ENCODE assay signal across 8 mouse cellular contexts in the genomic region with DNA sequence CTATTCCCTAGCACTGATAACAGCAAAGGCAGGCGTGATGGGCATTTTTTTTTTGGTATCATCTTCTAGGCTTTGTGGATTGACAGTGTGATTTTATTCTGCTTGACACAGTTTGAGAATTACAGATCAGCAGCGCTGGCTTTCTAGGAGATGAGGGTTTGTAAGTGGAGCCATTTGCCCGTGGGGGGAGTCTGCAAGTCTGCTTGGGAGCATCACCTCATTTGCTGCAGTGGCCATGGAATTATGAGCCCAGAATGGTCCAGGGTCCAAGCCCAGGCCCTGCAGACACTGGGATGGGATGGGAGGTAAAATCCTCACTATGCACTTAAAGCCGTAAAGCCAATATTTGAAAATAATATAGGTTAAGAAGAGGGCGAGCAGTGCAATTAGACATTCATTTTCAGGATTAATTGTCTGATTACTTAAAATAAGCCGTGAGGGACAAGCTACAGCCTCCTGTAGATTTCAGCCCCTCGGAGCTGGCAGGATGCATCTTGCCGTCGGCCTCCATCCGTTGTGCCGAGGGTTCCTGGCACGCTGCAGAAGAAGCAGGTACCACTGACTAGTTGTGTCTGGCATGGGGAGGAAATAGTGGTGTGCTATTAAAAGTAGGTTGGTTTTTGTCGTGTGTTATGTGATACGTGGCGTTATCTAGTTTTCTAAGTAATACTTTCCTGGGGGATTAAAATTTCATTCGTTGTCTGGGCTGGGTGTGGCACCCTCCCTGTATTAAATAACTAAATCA. TPM values are rescaled to one million over a fixed set of nuclear protein-coding genes. Genes with fewer than 3 reads are reported as not detected.
DNase-seq lines count a peak whose midpoint lies in the region; ATAC-seq and TF ChIP-seq lines count a peak whose summit lies in the region.

No protein-coding gene starts in this region.

- ATAC-seq in neural tube, embryonic 11.5 days (ENCODE audit: insufficient read depth, low FRiP score, low TSS enrichment): no peak
- no peak for ATAC-seq in stomach, embryonic 16.5 days (ENCODE audit: insufficient read depth, low FRiP score)

- no peak for TF ChIP-seq CTCF in gastrocnemius, adult 2 months (IDR thresholded peaks at IDR 0.05)

- H3K4me1 ChIP-seq in neural tube, embryonic 11.5 days (ENCODE audit: control insufficient read depth, insufficient read depth, low read length): peaks cover 8% of the 10 kb centered on the region
- H3K4me1 ChIP-seq in limb, embryonic 10.5 days: peaks cover 30% of the 10 kb centered on the region
- H3K4me1 ChIP-seq in stomach, embryonic 16.5 days (ENCODE audit: control insufficient read depth, insufficient read depth, low read length): peaks cover 6% of the 10 kb centered on the region; the same call in 1 of the 2 replicates

- WGBS in neural tube, embryonic 11.5 days: 75% methylated on average over 16 of the region's 16 CpGs
- 77% methylated on average over 16 of the region's 16 CpGs for WGBS in limb, embryonic 10.5 days
- 63% methylated on average over 16 of the region's 16 CpGs for WGBS in stomach, embryonic 16.5 days

- no peak overlapping the region for H3K27ac ChIP-seq in neural tube, embryonic 11.5 days (ENCODE audit: low read depth, low read length)
- H3K27ac ChIP-seq in limb, embryonic 10.5 days: 0 out of 2 replicates have a peak overlapping the region, but pooled peaks have one; percentile 81
- H3K27ac ChIP-seq in stomach, embryonic 16.5 days (ENCODE audit: low read length): no peak overlapping the region
- H3K27ac ChIP-seq in gastrocnemius, adult 2 months: no peak overlapping the region

- peak overlapping the region; percentile 42 for H3K4me3 ChIP-seq in neural tube, embryonic 11.5 days (ENCODE audit: low read depth, low read length)
- H3K4me3 ChIP-seq in limb, embryonic 10.5 days: peak overlapping the region; percentile 68
- peak overlapping the region; percentile 48 for H3K4me3 ChIP-seq in stomach, embryonic 16.5 days (replicated peaks; ENCODE audit: low read length)
- H3K4me3 ChIP-seq in gastrocnemius, adult 2 months: no peak overlapping the region

- no peaks in the 10 kb centered on the region for H3K27me3 ChIP-seq in neural tube, embryonic 11.5 days (ENCODE audit: control insufficient read depth, insufficient read depth, low read length)
- peaks cover 11% of the 10 kb centered on the region; the same call in 1 of the 2 replicates for H3K27me3 ChIP-seq in limb, embryonic 10.5 days (ENCODE audit: low read depth, poor library complexity, severe bottlenecking)
- H3K27me3 ChIP-seq in stomach, embryonic 16.5 days (ENCODE audit: control insufficient read depth, insufficient read depth, low read length): no peaks in the 10 kb centered on the region

- peak overlapping the region; percentile 53 for H3K4me2 ChIP-seq in neural tube, embryonic 11.5 days (ENCODE audit: low read depth)
- peak overlapping the region; percentile 74 for H3K4me2 ChIP-seq in stomach, embryonic 16.5 days (ENCODE audit: low read depth, low read length)

- H3K36me3 ChIP-seq in neural tube, embryonic 11.5 days (ENCODE audit: control insufficient read depth, insufficient read depth, low read length): no peaks in the 10 kb centered on the region
- H3K36me3 ChIP-seq in limb, embryonic 10.5 days: peaks cover 9% of the 10 kb centered on the region; the same call in 1 of the 2 replicates
- no peaks in the 10 kb centered on the region for H3K36me3 ChIP-seq in stomach, embryonic 16.5 days (ENCODE audit: control insufficient read depth, insufficient read depth, low read length)

- H3K9me3 ChIP-seq in neural tube, embryonic 11.5 days (ENCODE audit: control insufficient read depth, low read length): no peaks in the 10 kb centered on the region
- H3K9me3 ChIP-seq in limb, embryonic 10.5 days (replicated peaks): no peaks in the 10 kb centered on the region
- H3K9me3 ChIP-seq in stomach, embryonic 16.5 days (replicated peaks; ENCODE audit: control insufficient read depth, low read length): no peaks in the 10 kb centered on the region

- peak overlapping the region; percentile 60 for H3K9ac ChIP-seq in neural tube, embryonic 11.5 days (ENCODE audit: low read length)
- peak overlapping the region; percentile 75; the same call in 1 of the 2 replicates for H3K9ac ChIP-seq in stomach, embryonic 16.5 days (ENCODE audit: low read length)

- DNase-seq in cerebellum, adult 9-10 months: peak; percentile 66
- DNase-seq in cerebellum, postnatal 4 days (ENCODE audit: low spot score in 2 of 2): no peak
- DNase-seq in neural tube, embryonic 11.5 days (ENCODE audit: low spot score): no peak
- no peak for DNase-seq in neural tube, embryonic 10.5 days (ENCODE audit: extremely low spot score, low spot score)
- no peak for DNase-seq in limb, embryonic 10.5 days (ENCODE audit: low spot score)
- no peak for DNase-seq in thymus, postnatal 4 days
- DNase-seq in gastrocnemius, adult 2 months: no peak

- intact Hi-C loops in gastrocnemius, adult 2 months (cut with DNase I): no loop called here

RNA-seq across cellular contexts. Expression of a gene that starts 42.7 kb away (rescaled TPM):
- 46.3 and 58.7 TPM in 2 replicates for polyA plus RNA-seq in neural tube, embryonic 11.5 days (2014; fragmentation: Nextera tagmentation; extraction: Ambion mirVana)
- 5.7 and 10.3 TPM in 2 replicates for polyA plus RNA-seq in limb, embryonic 10.5 days (2016; fragmentation: Nextera tagmentation; extraction: Ambion mirVana)
- polyA plus RNA-seq in stomach, embryonic 16.5 days (2015; fragmentation: Nextera tagmentation; extraction: Ambion mirVana): 18.5 and 19.9 TPM in 2 replicates
- total RNA-seq in gastrocnemius, adult 2 months (2021): 10 to 100 TPM; 26.0 to 49.7 TPM
